Mouse (Mus musculus) spleen, postnatal 14 days (tissue): ENCODE results near the gene Snx4.

Experiments used
- DNase-seq, 2 experiments: peaks; one replicate each; pipeline ENCODE4 v3.0.0; 2021 to 2022; ENCODE audit warnings: low spot score in 2 of 2

The Snx4 gene

DNA sequence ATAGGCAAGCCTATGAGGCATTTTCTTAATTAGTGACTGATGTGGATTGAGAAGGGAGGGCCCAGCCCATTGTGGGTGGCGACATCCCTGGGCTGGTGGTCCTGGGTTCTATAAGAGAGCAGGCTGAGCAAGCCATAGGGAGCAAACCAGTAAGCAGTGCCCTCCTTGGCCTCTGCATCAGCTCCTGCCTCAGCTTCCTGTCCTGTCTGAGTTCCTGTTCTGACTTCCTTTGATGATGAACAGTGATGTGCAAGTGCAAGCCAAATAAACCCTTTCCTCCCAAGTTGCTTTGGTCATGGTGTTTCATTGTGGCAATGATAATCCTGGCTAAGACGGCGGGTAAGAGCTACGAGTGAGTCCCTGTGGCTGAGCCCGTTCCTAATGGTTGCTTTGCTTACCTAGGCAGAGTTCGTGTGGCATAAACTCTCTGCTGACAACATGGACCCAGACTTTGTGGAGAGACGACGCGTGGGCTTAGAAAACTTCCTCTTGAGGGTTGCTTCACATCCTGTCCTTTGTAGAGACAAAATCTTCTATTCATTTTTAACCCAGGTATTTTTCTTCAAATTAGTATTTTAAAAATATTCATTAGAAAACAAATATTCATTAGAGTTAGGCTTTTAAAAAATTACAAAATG lies 16.5 kb downstream of the Snx4 start:
- DNase-seq, result no peak

DNA sequence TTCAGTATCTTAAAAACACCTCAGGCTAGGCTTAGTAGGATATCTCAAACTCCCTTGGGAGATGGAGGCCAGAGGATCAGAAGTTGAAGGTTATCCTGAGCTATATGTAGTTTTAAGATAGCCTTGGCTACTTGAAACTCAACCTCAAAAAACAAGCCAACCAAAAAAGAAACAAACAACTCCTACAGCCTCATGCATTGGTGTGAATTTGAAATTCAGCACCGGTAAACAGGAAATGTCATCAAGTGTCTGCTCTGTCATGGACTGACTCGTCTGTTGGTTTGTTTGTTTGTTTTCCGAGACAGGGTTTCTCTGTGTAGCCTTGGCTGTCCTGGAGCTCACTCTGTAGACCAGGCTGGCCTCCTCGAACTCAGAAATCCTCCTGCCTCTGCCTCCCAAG lies 20.6 kb downstream of the Snx4 start:
- DNase-seq, result no peak

- no peak for DNase-seq
These were observed 31.8 kb downstream of the Snx4 start for GRCm38 (mm10) chr16:33283079-33283478.

- no peak for DNase-seq
These were observed 37.3 kb downstream of the Snx4 start for GRCm38 (mm10) chr16:33288536-33288935.

GRCm38 (mm10) chr16:33289981-33290380 lies 38.7 kb downstream of the Snx4 start:
- no peak for DNase-seq

DNA sequence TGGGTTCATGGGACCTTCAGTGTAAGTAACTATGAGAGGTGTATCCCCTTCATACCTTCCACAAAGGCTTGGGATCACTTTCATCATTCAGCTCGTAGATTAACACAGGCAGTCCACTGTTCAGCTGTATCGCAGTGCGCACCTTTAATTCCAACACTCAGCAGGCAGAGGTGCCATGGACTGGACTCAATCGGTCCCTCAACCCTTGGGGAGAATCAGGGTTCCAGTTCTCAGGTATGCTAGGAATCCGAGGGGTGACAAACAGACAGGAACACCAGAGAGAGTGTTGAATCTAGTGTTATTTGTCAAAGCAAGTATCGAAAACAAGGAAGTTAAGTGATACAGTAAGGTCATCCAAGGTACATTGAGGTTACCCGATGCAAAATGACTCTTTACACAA lies 41.0 kb downstream of the Snx4 start:
- DNase-seq, result no peak

GRCm38 (mm10) chr16:33294681-33295080 lies 43.4 kb downstream of the Snx4 start:
- no peak for DNase-seq

- DNase-seq, result no peak
These were observed 44.1 kb downstream of the Snx4 start for GRCm38 (mm10) chr16:33295321-33295720.

DNA sequence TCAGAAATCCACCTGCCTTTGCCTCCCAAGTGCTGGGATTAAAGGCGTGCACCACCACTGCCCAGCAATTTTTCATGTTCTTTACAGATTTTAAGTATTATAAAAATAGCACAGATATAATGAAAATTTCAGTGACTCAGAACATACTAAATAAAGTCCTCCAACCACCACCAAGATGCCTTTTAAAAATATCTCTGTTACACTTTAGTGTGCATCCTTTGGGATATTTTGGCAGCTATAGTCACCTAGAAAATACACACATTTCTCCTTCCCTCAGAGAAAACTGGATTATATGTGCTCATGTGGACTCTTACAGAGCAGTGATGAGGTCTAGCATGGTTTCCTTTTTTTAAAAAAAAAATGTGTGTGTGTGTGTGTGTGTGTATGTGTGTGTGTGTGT lies 46.3 kb downstream of the Snx4 start:
- DNase-seq, result no peak

- DNase-seq, result peak; percentile 44 to 64
These were observed 55.4 kb downstream of the Snx4 start for GRCm38 (mm10) chr16:33306633-33307070.

DNA sequence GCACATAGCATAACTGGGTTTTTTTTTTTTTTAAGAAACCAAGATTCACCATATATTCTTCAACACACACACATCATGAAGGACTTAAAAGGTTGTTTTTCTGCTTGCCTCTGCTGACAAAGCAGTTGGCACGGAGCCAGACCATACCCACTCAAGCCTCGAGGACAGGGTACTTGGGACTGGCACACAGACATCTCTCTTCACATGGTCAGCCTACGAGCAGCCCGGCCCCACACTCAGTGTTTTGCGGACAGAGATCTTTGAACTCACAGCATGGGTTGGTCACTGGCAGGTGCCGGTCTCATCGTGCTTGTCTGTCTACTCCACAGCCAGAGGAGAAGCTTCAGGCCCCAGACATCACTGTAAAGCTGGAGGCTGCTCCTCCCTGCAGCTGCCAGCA lies 56.5 kb downstream of the Snx4 start:
- DNase-seq, result no peak

DNA sequence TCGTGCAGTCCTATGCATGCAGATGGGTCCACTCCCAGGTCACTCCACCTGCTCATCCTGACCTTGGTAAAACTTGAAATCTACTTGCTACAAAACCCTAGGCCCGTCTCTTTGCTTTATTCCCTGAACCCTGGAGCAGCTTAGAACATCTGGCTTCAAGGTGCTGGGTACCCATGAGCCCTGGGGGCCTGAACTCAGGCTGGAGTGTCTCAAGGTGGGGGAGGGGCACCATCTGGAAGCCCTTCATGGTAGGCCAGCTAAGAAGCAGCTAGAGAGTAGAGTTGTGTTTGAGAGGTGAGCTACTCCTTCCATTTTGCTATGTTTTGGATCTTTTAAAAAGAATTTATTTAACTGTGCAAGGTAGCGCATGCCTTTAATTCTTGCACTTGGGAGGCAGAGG lies 57.8 kb downstream of the Snx4 start:
- no peak for DNase-seq

DNA sequence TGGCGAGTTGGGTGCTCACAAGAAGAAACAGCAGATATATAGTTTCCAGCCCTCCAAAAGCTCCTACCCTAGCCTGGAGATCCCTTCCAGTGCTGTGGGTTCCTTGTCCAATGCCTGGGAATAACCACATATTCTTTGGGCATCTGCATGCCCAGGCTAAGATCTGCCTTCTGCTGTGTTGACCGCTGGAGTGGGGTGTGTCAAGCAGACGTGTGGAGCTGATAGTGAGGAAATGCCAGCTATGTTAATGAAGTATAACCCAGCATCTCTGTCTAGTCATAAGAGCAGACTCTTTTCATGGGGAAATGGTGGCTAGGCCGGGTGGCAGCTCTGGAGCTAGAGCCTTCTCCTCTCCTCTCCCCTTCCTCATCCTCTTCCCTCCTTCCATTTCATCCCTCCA lies 64.4 kb downstream of the Snx4 start:
- no peak for DNase-seq

DNA sequence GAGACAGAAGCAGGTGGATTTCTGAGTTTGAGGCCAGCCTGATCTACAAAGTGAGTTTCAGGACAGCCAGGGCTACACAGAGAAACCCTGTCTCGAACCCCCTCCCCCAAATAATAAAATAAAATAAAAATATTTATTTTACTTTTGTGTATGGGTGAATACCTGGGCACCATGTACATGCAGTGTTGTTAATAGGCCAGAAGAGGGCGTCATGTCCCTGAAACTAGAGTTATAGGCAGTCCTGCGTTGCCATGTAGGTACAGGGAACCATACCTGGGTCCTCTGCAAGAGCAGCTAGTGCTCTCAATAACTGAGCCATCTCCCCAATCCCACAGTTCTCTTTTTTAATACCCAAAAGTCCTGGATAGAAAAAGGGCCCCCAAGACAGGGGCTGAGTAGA lies 66.4 kb downstream of the Snx4 start:
- no peak for DNase-seq

DNA sequence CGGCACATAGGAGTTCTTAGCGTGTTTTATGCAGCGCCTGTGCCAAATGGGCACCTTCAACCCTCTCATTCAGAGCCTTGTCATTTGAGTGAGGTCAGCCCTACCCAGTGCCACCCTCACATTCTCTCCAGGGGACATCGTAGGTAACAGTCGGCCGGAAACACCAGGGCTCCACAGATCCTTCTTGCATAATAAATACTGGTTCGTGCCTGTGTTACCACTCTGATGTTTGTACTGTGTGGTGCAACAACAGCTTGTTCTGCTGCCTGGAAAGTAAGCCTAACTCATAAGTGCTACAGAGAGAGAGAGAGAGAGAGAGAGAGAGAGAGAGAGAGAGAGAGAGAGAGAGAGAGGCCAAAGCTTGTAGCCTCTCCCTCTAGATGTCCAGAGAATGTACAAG lies 66.8 kb downstream of the Snx4 start:
- no peak for DNase-seq

- DNase-seq, result no peak
These were observed 74.6 kb downstream of the Snx4 start for GRCm38 (mm10) chr16:33325704-33326455.

GRCm38 (mm10) chr16:33326589-33326988 lies 75.3 kb downstream of the Snx4 start:
- DNase-seq, result no peak

DNA sequence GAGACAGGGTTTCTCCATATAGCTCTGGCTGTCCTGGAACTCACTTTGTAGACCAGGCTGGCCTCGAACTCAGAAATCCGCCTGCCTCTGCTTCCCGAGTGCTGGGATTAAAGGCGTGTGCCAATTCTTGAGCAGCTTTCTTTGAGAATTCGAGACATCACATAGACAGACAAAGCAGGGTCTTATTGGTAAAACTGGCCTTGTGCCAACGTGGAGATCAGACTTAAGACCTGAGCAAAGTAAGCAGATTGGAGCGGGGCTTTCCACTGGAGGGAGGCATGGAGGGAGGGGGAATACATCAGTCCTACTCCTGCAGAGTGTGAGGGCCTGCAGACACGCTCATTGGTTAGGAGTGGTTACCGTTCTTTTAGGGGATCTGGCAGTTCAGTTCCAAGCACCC lies 75.9 kb downstream of the Snx4 start:
- DNase-seq, result no peak

DNA sequence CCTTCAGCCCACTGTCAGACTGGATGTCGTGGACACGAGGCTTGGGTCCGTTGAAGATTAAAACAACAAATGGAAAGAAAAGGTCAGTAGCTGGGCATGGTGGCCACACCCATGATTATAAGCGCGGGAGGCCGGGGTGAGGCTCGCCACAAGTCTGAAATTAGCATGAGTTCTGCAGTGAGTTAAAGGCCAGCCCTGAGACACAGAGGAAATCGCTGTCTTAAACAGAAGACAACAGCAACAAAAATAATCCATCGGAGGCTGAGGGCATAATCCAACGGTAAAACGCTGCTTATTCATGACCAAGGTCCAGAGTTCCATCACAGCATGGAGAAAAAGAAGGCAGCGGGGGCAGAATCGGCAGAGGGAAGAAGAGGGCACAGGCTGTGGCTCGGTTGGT lies 81.8 kb downstream of the Snx4 start:
- DNase-seq, result no peak

DNA sequence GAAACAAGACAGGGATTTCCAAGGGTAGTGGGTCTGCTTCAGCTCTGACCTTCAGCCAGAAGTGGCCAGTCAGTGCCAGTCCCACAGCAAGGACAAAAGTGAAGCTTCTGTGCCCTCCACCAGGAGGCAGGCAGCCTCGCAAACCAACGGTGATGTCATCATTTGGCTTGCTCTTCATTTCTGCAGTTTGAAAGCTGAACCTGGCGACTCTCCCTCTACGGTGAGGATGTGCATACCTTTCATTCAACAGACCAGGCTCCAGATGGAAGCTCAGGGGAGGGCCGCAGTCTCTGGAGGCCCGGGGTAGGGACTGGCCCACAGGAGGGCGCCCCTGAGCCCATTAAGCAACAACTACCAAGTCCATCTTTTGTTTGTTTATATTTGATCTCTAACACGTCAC lies 85.9 kb downstream of the Snx4 start:
- peak; percentile 12 to 29 for DNase-seq

GRCm38 (mm10) chr16:33337681-33338080 lies 86.4 kb downstream of the Snx4 start:
- no peak for DNase-seq

DNA sequence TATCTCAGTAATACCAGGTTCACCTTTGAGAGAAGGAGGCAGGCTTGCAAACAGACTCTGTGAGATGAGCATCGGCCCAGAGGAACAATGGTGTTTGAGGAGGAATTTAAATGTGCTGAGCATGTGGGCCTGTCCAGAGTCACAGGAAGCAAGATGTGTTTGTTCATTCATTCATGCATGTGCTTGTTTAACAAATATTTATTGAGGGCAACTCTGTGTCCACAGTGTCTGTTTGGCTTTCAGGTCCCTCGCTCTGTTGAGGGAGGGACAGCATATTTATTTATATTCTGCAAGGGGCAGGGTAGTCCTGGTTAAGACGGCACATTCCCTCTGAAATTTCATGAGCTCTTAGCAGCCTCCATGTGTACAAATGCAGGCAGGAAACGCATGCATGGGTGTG lies 87.2 kb downstream of the Snx4 start:
- DNase-seq, result no peak

DNA sequence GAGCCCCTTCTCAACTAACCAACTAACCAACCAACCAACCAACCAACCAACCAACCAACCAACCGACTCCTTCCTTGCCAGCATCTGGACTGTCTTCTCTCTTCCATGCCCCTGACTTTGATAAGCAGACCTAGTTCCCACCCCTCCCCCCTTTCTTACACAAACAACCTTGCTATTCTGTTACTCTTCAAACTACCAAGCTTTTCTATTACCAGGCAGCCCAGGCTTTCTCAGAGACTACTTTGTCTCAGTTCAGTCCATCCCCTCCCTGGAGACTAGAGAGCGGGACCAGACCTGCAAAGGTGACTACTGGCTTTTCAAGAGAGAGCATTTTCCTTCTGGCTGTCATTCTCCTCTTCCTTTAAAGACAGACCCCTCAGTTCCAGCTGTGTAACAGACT lies 88.2 kb downstream of the Snx4 start:
- DNase-seq, result no peak

GRCm38 (mm10) chr16:33342356-33342755 lies 91.1 kb downstream of the Snx4 start:
- DNase-seq, result no peak
